13 mouse cellular contexts compared by ENCODE assay signal in genomic region chr1:92144868-92145534, GRCm38 (mm10). TPM values are rescaled to one million over a fixed set of nuclear protein-coding genes. Genes with fewer than 3 reads are reported as not detected.
DNase-seq lines count a peak whose midpoint lies in the region; ATAC-seq lines count a peak whose summit lies in the region.
"Had no signal": no experiment of that assay in that cellular context is flagged by ENCODE, and none has a peak within 500 bp of the region (broad histone marks: within the 10 kb centered on the region; RNA-seq: fewer than 3 reads in every experiment).

No protein-coding gene starts in this region.

- no peaks in the 10 kb centered on the region for H3K27me3 ChIP-seq in forebrain, embryonic 10.5 days (ENCODE audit: poor library complexity, severe bottlenecking)
- no peaks in the 10 kb centered on the region for H3K27me3 ChIP-seq in forebrain, embryonic 13.5 days
- H3K27me3 ChIP-seq in kidney, embryonic 16.5 days (ENCODE audit: insufficient read depth, low read length), result no peaks in the 10 kb centered on the region
- H3K27me3 ChIP-seq in embryonic facial prominence, embryonic 14.5 days (replicated peaks; ENCODE audit: control insufficient read depth, insufficient read depth, low read length), result no peaks in the 10 kb centered on the region
- no peaks in the 10 kb centered on the region for H3K27me3 ChIP-seq in limb, embryonic 12.5 days

- H3K4me3 ChIP-seq in forebrain, embryonic 10.5 days, result no peak overlapping the region
- no peak overlapping the region for H3K4me3 ChIP-seq in forebrain, embryonic 13.5 days
- no peak overlapping the region for H3K4me3 ChIP-seq in kidney, embryonic 16.5 days (ENCODE audit: low read length)
- no peak overlapping the region for H3K4me3 ChIP-seq in embryonic facial prominence, embryonic 14.5 days (ENCODE audit: low read depth, low read length)
- H3K4me3 ChIP-seq in limb, embryonic 12.5 days (replicated peaks), result no peak overlapping the region

- peaks cover 25% of the 10 kb centered on the region for H3K4me1 ChIP-seq in forebrain, embryonic 10.5 days
- H3K4me1 ChIP-seq in forebrain, embryonic 13.5 days, result peaks cover 32% of the 10 kb centered on the region
- peaks cover 14% of the 10 kb centered on the region for H3K4me1 ChIP-seq in kidney, embryonic 16.5 days (ENCODE audit: insufficient read depth, low read length)
- peaks cover 11% of the 10 kb centered on the region for H3K4me1 ChIP-seq in embryonic facial prominence, embryonic 14.5 days (ENCODE audit: control insufficient read depth, insufficient read depth, low read length)
- H3K4me1 ChIP-seq in limb, embryonic 12.5 days (replicated peaks), result peaks cover 22% of the 10 kb centered on the region

- H3K4me2 ChIP-seq in forebrain, embryonic 13.5 days, result no peak overlapping the region
- no peak overlapping the region for H3K4me2 ChIP-seq in kidney, embryonic 16.5 days (replicated peaks; ENCODE audit: low read depth, low read length)
- no peak overlapping the region for H3K4me2 ChIP-seq in embryonic facial prominence, embryonic 14.5 days (ENCODE audit: low read depth, low read length)
- no peak overlapping the region for H3K4me2 ChIP-seq in limb, embryonic 12.5 days
- H3K4me2 ChIP-seq: hindbrain, embryonic 14.5 days had no signal

- no peak overlapping the region for H3K9ac ChIP-seq in forebrain, embryonic 13.5 days
- H3K9ac ChIP-seq in kidney, embryonic 16.5 days (replicated peaks; ENCODE audit: low read length), result no peak overlapping the region
- peak overlapping the region; percentile 8; the same call in 1 of the 2 replicates for H3K9ac ChIP-seq in embryonic facial prominence, embryonic 14.5 days (ENCODE audit: low read depth, low read length)
- H3K9ac ChIP-seq in limb, embryonic 12.5 days (replicated peaks), result no peak overlapping the region
- H3K9ac ChIP-seq: hindbrain, embryonic 14.5 days had no signal

- H3K9me3 ChIP-seq in forebrain, embryonic 10.5 days, result no peaks in the 10 kb centered on the region
- no peaks in the 10 kb centered on the region for H3K9me3 ChIP-seq in forebrain, embryonic 13.5 days (replicated peaks)
- no peaks in the 10 kb centered on the region for H3K9me3 ChIP-seq in kidney, embryonic 16.5 days (ENCODE audit: low read length)
- H3K9me3 ChIP-seq in embryonic facial prominence, embryonic 14.5 days (ENCODE audit: control insufficient read depth, low read length), result no peaks in the 10 kb centered on the region
- H3K9me3 ChIP-seq in limb, embryonic 12.5 days, result no peaks in the 10 kb centered on the region

- ATAC-seq in forebrain, embryonic 13.5 days, result no peak
- ATAC-seq in kidney, embryonic 16.5 days (ENCODE audit: low FRiP score, low TSS enrichment), result no peak
- no peak for ATAC-seq in embryonic facial prominence, embryonic 14.5 days (ENCODE audit: low read depth)
- ATAC-seq in limb, embryonic 12.5 days (ENCODE audit: insufficient number of reproducible peaks, insufficient read depth, low FRiP score, low TSS enrichment, low read depth), result no peak
- ATAC-seq: activated CD4-positive, CD25-positive, alpha-beta regulatory T cell, adult 4 months; forebrain, embryonic 14.5 days had no signal

- peaks cover 59% of the 10 kb centered on the region for H3K36me3 ChIP-seq in forebrain, embryonic 10.5 days (replicated peaks)
- peaks cover 23% of the 10 kb centered on the region for H3K36me3 ChIP-seq in forebrain, embryonic 13.5 days (ENCODE audit: poor library complexity, severe bottlenecking)
- H3K36me3 ChIP-seq in kidney, embryonic 16.5 days (ENCODE audit: insufficient read depth, low read length), result no peaks in the 10 kb centered on the region
- H3K36me3 ChIP-seq in embryonic facial prominence, embryonic 14.5 days (ENCODE audit: control insufficient read depth, insufficient read depth, low read length), result peaks cover 15% of the 10 kb centered on the region
- peaks cover 18% of the 10 kb centered on the region for H3K36me3 ChIP-seq in limb, embryonic 12.5 days

- 81% methylated on average over 6 of the region's 6 CpGs for WGBS in forebrain, embryonic 10.5 days
- 88% methylated on average over 6 of the region's 6 CpGs for WGBS in forebrain, embryonic 13.5 days
- 53% methylated on average over 6 of the region's 6 CpGs for WGBS in kidney, embryonic 16.5 days
- WGBS in embryonic facial prominence, embryonic 14.5 days, result 79% methylated on average over 6 of the region's 6 CpGs
- WGBS in limb, embryonic 12.5 days, result 38% methylated on average over 6 of the region's 6 CpGs

- peak overlapping the region; percentile 32; the same call in 1 of the 2 replicates for H3K27ac ChIP-seq in forebrain, embryonic 10.5 days
- H3K27ac ChIP-seq in forebrain, embryonic 13.5 days, result no peak overlapping the region
- H3K27ac ChIP-seq in kidney, embryonic 16.5 days (ENCODE audit: low read length), result no peak overlapping the region
- 0 out of 2 replicates have a peak overlapping the region, but pooled peaks have one; percentile 28 for H3K27ac ChIP-seq in embryonic facial prominence, embryonic 14.5 days (replicated peaks; ENCODE audit: low read depth, low read length)
- peak overlapping the region; percentile 68 for H3K27ac ChIP-seq in limb, embryonic 12.5 days
- H3K27ac ChIP-seq: hindbrain, embryonic 14.5 days had no signal

- no peak for DNase-seq in forebrain, embryonic 10.5 days (ENCODE audit: extremely low spot score, low spot score)
- DNase-seq in kidney, postnatal 25 days, result peak; percentile 24 to 61
- no peak for DNase-seq in embryonic facial prominence, embryonic 14.5 days (ENCODE audit: low spot score)
- DNase-seq in thymus, postnatal 10 days (ENCODE audit: low spot score in 2 of 2), result no peak
- DNase-seq in right cerebral cortex, postnatal 36 days (ENCODE audit: low spot score in 2 of 2), result no peak
- DNase-seq: B cell, adult 2 months; spleen, adult 18-20 months had no signal

RNA-seq across cellular contexts. Expression of gene Hdac4, which starts 50.5 kb away (rescaled TPM):
- 19.4 and 20.6 TPM in 2 replicates for polyA plus RNA-seq in forebrain, embryonic 10.5 days (2016; fragmentation: Nextera tagmentation; extraction: Ambion mirVana)
- polyA plus RNA-seq in forebrain, embryonic 13.5 days (2015; fragmentation: Nextera tagmentation; extraction: Ambion mirVana), result 22.6 and 25.1 TPM in 2 replicates
- 17.7 and 19.8 TPM in 2 replicates for polyA plus RNA-seq in kidney, embryonic 16.5 days (2015; fragmentation: Nextera tagmentation; extraction: Ambion mirVana)
- polyA plus RNA-seq in embryonic facial prominence, embryonic 14.5 days (2014; fragmentation: Nextera tagmentation; extraction: Ambion mirVana), result 24.0 and 24.1 TPM in 2 replicates
- polyA plus RNA-seq in limb, embryonic 12.5 days (2016; fragmentation: Nextera tagmentation; extraction: Ambion mirVana), result 22.8 and 26.0 TPM in 2 replicates

Comparison
In these comparisons a context has a peak if more than half of its experiments do, and no peak if none do; other contexts are left out.
1. H3K27ac ChIP-seq: peak in forebrain, embryonic 10.5 days (single experiment), embryonic facial prominence, embryonic 14.5 days (single experiment) and limb, embryonic 12.5 days (single experiment); none in forebrain, embryonic 13.5 days (single experiment) and kidney, embryonic 16.5 days (single experiment).
2. DNase-seq: peak in kidney, postnatal 25 days (2 of 2); none in forebrain, embryonic 10.5 days (single experiment), embryonic facial prominence, embryonic 14.5 days (single experiment), thymus, postnatal 10 days (0 of 2) and right cerebral cortex, postnatal 36 days (0 of 2).